Mouse (Mus musculus): ENCODE results near the gene Tmem248. TPM values are rescaled to one million over a fixed set of nuclear protein-coding genes. Genes with fewer than 3 reads are reported as not detected.

Tmem248 gene
- total and polyA plus RNA-seq, 3 experiments, result 20.8 to 46.1 (median 35.7) TPM

GRCm38 (mm10) chr5:130204560-130204959 is 12.3 kb upstream of the Tmem248 start:
- H3K9ac ChIP-seq (ENCODE audit: low read depth, low read length), result no peak overlapping the region
- no peak overlapping the region for H3K4me3 ChIP-seq
- H3K27me3 ChIP-seq (ENCODE audit: control insufficient read depth, insufficient read depth, low read length), result no peaks in the 10 kb centered on the region
- peaks cover 5% of the 10 kb centered on the region; the same call in 1 of the 2 replicates for H3K36me3 ChIP-seq (ENCODE audit: control insufficient read depth, insufficient read depth, low read length)
- H3K27ac ChIP-seq, result no peak overlapping the region
- TF ChIP-seq EP300 (IDR thresholded peaks at IDR 0.05; ENCODE audit: insufficient read depth, low read depth, low read length) (no peak), POLR2A (IDR thresholded peaks at IDR 0.05; ENCODE audit: insufficient read depth, low read depth, low read length) (no peak), CTCF (IDR thresholded peaks at IDR 0.05) (no peak)
- no peaks in the 10 kb centered on the region for H3K79me2 ChIP-seq (replicated peaks; ENCODE audit: control insufficient read depth, insufficient read depth, low read length)
- H3K4me1 ChIP-seq (ENCODE audit: control insufficient read depth, insufficient read depth, low read length), result peaks cover 7% of the 10 kb centered on the region
- no peak for DNase-seq
- intact Hi-C loops (cut with DNase I), result no loop called here
- 80% methylated on average over 6 of the region's 6 CpGs for WGBS

- no peak for TF ChIP-seq POLR2A (IDR thresholded peaks at IDR 0.05; ENCODE audit: insufficient read depth, low read depth, low read length)
- no peak for TF ChIP-seq CTCF (IDR thresholded peaks at IDR 0.05)
- no peak for TF ChIP-seq EP300 (IDR thresholded peaks at IDR 0.05; ENCODE audit: insufficient read depth, low read depth, low read length)
- H3K9ac ChIP-seq (ENCODE audit: low read depth, low read length), result no peak overlapping the region
- H3K27me3 ChIP-seq (ENCODE audit: control insufficient read depth, insufficient read depth, low read length), result no peaks in the 10 kb centered on the region
- WGBS, result 94% methylated on average over 3 of the region's 3 CpGs
- intact Hi-C loops (cut with DNase I), result no loop called here
- H3K4me1 ChIP-seq (ENCODE audit: control insufficient read depth, insufficient read depth, low read length), result peaks cover 7% of the 10 kb centered on the region
- H3K79me2 ChIP-seq (replicated peaks; ENCODE audit: control insufficient read depth, insufficient read depth, low read length), result no peaks in the 10 kb centered on the region
- DNase-seq, result no peak
- H3K27ac ChIP-seq, result no peak overlapping the region
- peaks cover 5% of the 10 kb centered on the region; the same call in 1 of the 2 replicates for H3K36me3 ChIP-seq (ENCODE audit: control insufficient read depth, insufficient read depth, low read length)
- H3K4me3 ChIP-seq, result no peak overlapping the region
Observed at GRCm38 (mm10) chr5:130205441-130206023, 11.3 kb upstream of the Tmem248 start.

- peaks cover 5% of the 10 kb centered on the region; the same call in 1 of the 2 replicates for H3K36me3 ChIP-seq (ENCODE audit: control insufficient read depth, insufficient read depth, low read length)
- no peak for TF ChIP-seq CTCF (IDR thresholded peaks at IDR 0.05)
- no peak for TF ChIP-seq EP300 (IDR thresholded peaks at IDR 0.05; ENCODE audit: insufficient read depth, low read depth, low read length)
- no peak for TF ChIP-seq POLR2A (IDR thresholded peaks at IDR 0.05; ENCODE audit: insufficient read depth, low read depth, low read length)
- H3K4me3 ChIP-seq, result no peak overlapping the region
- H3K79me2 ChIP-seq (replicated peaks; ENCODE audit: control insufficient read depth, insufficient read depth, low read length), result no peaks in the 10 kb centered on the region
- no peaks in the 10 kb centered on the region for H3K27me3 ChIP-seq (ENCODE audit: control insufficient read depth, insufficient read depth, low read length)
- H3K9ac ChIP-seq (ENCODE audit: low read depth, low read length), result no peak overlapping the region
- intact Hi-C loops (cut with DNase I), result no loop called here
- DNase-seq, result no peak
- WGBS, result 93% methylated on average over 4 of the region's 4 CpGs
- H3K4me1 ChIP-seq (ENCODE audit: control insufficient read depth, insufficient read depth, low read length), result peaks cover 7% of the 10 kb centered on the region
- H3K27ac ChIP-seq, result no peak overlapping the region
Observed at GRCm38 (mm10) chr5:130207299-130207698, 9.6 kb upstream of the Tmem248 start.

- intact Hi-C loops (cut with DNase I), result no loop called here
- H3K27me3 ChIP-seq (ENCODE audit: control insufficient read depth, insufficient read depth, low read length), result no peaks in the 10 kb centered on the region
- no peak for DNase-seq
- H3K36me3 ChIP-seq (ENCODE audit: control insufficient read depth, insufficient read depth, low read length), result no peaks in the 10 kb centered on the region
- H3K4me3 ChIP-seq, result no peak overlapping the region
- H3K79me2 ChIP-seq (replicated peaks; ENCODE audit: control insufficient read depth, insufficient read depth, low read length), result no peaks in the 10 kb centered on the region
- no peaks in the 10 kb centered on the region for H3K4me1 ChIP-seq (ENCODE audit: control insufficient read depth, insufficient read depth, low read length)
- H3K27ac ChIP-seq, result no peak overlapping the region
- H3K9ac ChIP-seq (ENCODE audit: low read depth, low read length), result no peak overlapping the region
- WGBS, result 91% methylated on average over 11 of the region's 11 CpGs
- TF ChIP-seq CTCF (IDR thresholded peaks at IDR 0.05), result no peak
- TF ChIP-seq EP300 (IDR thresholded peaks at IDR 0.05; ENCODE audit: insufficient read depth, low read depth, low read length), result no peak
- TF ChIP-seq POLR2A (IDR thresholded peaks at IDR 0.05; ENCODE audit: insufficient read depth, low read depth, low read length), result no peak
Observed at GRCm38 (mm10) chr5:130212956-130213355, 3.9 kb upstream of the Tmem248 start.

- intact Hi-C loops (cut with DNase I), result no loop called here
- H3K79me2 ChIP-seq (replicated peaks; ENCODE audit: control insufficient read depth, insufficient read depth, low read length), result no peaks in the 10 kb centered on the region
- H3K27me3 ChIP-seq (ENCODE audit: control insufficient read depth, insufficient read depth, low read length), result no peaks in the 10 kb centered on the region
- 85% methylated on average over 4 of the region's 4 CpGs for WGBS
- peaks cover 1% of the 10 kb centered on the region; the same call in 1 of the 2 replicates for H3K4me1 ChIP-seq (ENCODE audit: control insufficient read depth, insufficient read depth, low read length)
- no peak overlapping the region for H3K27ac ChIP-seq
- H3K36me3 ChIP-seq (ENCODE audit: control insufficient read depth, insufficient read depth, low read length), result no peaks in the 10 kb centered on the region; the same call in 1 of the 2 replicates
- no peak overlapping the region for H3K4me3 ChIP-seq
- H3K9ac ChIP-seq (ENCODE audit: low read depth, low read length), result no peak overlapping the region
- no peak for DNase-seq
- TF ChIP-seq EP300 (IDR thresholded peaks at IDR 0.05; ENCODE audit: insufficient read depth, low read depth, low read length), result no peak
- TF ChIP-seq CTCF (IDR thresholded peaks at IDR 0.05), result no peak
- no peak for TF ChIP-seq POLR2A (IDR thresholded peaks at IDR 0.05; ENCODE audit: insufficient read depth, low read depth, low read length)
Observed at GRCm38 (mm10) chr5:130217406-130217805, 525 bp downstream of the Tmem248 start.

- WGBS, result 85% methylated on average over 5 of the region's 5 CpGs
- H3K36me3 ChIP-seq (ENCODE audit: control insufficient read depth, insufficient read depth, low read length), result peaks cover 2% of the 10 kb centered on the region
- no peak overlapping the region for H3K9ac ChIP-seq (ENCODE audit: low read depth, low read length)
- no peak for TF ChIP-seq EP300 (IDR thresholded peaks at IDR 0.05; ENCODE audit: insufficient read depth, low read depth, low read length)
- H3K27ac ChIP-seq, result no peak overlapping the region
- H3K79me2 ChIP-seq (replicated peaks; ENCODE audit: control insufficient read depth, insufficient read depth, low read length), result no peaks in the 10 kb centered on the region
- no peak overlapping the region for H3K4me3 ChIP-seq
- intact Hi-C loops (cut with DNase I), result no loop called here
- no peak for DNase-seq
- no peaks in the 10 kb centered on the region for H3K27me3 ChIP-seq (ENCODE audit: control insufficient read depth, insufficient read depth, low read length)
- H3K4me1 ChIP-seq (ENCODE audit: control insufficient read depth, insufficient read depth, low read length), result peaks cover 5% of the 10 kb centered on the region
Observed at GRCm38 (mm10) chr5:130218336-130218735, 1.5 kb downstream of the Tmem248 start.
